Mouse (Mus musculus) bone marrow, adult 2 months (tissue): Measurements from ENCODE around the gene Rbm28.

ENCODE experiments used
- CTCF ChIP-seq: fragments of 200-500 bp; IDR thresholded peaks from 2 replicates; pipeline ENCODE4 v1.5.1; 2011; ENCODE audit warnings: low read length, control low read depth; ENCODE audit not compliant: control insufficient read depth, insufficient read depth
- POLR2A ChIP-seq: fragments of 200-500 bp; IDR thresholded peaks from 2 replicates; pipeline ENCODE4 v1.6.1; 2011; ENCODE audit warnings: low read depth, mild to moderate bottlenecking, control low read depth, low read length, borderline replicate concordance; ENCODE audit not compliant: control insufficient read depth

- TF ChIP-seq CTCF: no peak
- no peak for TF ChIP-seq POLR2A
Observed at GRCm38 (mm10) chr6:29177901-29178879, 13.4 kb upstream of the Rbm28 start.
